Mouse (Mus musculus): Measurements from ENCODE around the gene Cdc25a.

The Cdc25a gene

GRCm38 (mm10) chr9:109939401-109939800, 64.0 kb downstream of the Cdc25a start:
- no peak for DNase-seq

GRCm38 (mm10) chr9:109942796-109943195, 67.4 kb downstream of the Cdc25a start:
- no peak for DNase-seq

Measured in cerebellum, postnatal 14 days (tissue).